Mouse (Mus musculus) cerebral cortex, adult 2 months (tissue): ENCODE measurements around the gene Gys1.

Source experiments
- WGBS: fragments of 180-500 bp; shearing (Covaris S2); methylation state at CpG from one replicate; pipeline ENCODE4 v1.1.7; 2018; 5-methylcytosine and 5-hydroxymethylcytosine counted together

The Gys1 gene

GRCm38 (mm10) chr7:45457204-45458060 lies 22.8 kb downstream of the Gys1 start:
- WGBS = 38% methylated on average over 10 of the region's 10 CpGs

GRCm38 (mm10) chr7:45458748-45459563 lies 24.3 kb downstream of the Gys1 start:
- WGBS = 1% methylated on average over 43 of the region's 43 CpGs

DNA sequence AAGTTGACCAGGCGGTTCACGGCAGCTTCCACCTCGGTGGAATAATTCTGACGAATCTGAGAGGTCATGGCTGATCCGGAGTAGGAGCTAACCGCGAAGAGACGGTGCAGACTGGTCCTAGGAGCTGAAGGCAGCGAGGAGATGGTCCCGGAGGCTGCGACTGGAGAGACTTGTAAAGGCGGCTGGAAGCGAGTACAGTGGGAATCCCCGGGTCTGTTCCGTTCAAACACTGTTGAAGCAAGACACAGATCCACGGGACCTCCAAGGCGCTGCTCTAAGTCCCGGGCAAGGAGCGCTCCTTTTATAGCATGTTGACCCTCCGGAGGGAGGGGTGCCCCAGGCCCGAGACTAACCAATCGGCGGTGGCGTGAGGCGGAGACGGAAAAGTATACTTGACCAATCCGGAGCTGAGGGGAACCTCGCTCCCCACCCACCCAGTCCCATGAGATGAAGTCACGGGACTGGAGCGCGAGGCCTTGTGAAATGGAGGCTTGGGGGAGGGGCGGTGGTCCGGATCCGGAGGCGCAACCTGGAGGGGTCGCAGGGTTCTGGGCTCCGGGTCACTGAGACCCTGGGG lies 25.0 kb downstream of the Gys1 start, which contains the start of gene Ftl1:
Ftl1 (minus strand) TSS at position 321 of the 577 bp plus-strand sequence.
- 1% methylated on average over 34 of the region's 37 CpGs for WGBS

DNA sequence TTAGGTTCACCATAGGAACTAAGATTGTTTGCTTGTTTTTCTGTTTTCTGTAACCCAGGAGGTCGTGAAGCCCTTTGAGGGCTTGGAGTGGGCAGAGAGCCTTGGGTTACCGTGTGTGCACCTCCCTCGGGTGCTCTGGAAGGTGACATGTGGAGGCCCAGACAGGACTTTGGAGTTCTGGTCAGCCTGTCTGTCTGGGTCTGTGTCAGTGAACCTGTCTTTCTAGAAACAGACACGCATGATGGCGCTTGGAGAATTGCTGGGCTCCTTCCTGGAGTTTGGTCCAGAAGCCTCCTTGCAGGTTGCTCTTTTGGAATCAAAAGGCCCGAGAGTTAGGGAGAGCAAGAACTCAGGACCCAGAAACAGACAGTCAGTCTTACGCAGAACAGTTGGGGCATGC lies 25.7 kb downstream of the Gys1 start:
- WGBS = 66% methylated on average over 7 of the region's 7 CpGs

DNA sequence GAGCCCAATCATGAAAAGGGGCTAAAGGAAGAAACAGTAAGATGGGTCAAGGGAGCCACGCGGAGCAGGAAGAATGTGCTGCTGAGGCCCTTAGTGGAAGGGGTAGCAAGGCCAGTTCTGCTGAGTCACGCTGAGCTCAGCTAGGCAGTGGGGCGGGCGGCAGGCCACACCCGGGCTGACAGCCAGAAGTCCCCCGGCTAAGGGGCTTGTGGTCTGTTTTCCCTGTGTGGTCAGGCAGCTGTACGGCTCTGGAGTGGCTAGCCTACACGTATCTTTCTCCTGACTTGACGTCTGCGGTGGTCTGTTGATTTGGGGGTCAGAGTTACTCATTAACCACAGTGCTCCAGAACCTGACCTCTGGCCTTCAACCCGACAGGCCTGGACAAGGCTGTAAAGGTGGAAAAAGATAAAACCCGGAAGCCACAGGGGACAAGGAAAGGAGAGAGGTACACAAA lies 26.2 kb downstream of the Gys1 start:
- 40% methylated on average over 13 of the region's 13 CpGs for WGBS

GRCm38 (mm10) chr7:45461326-45461725 lies 26.7 kb downstream of the Gys1 start:
- 69% methylated on average over 5 of the region's 5 CpGs for WGBS

- WGBS = 83% methylated on average over 4 of the region's 4 CpGs
Measured at GRCm38 (mm10) chr7:45461781-45462180, 27.1 kb downstream of the Gys1 start.

GRCm38 (mm10) chr7:45462325-45462724 lies 27.7 kb downstream of the Gys1 start:
- 86% methylated on average over 4 of the region's 4 CpGs for WGBS

GRCm38 (mm10) chr7:45462868-45463267 lies 28.2 kb downstream of the Gys1 start:
- WGBS = 79% methylated on average over 4 of the region's 4 CpGs

DNA sequence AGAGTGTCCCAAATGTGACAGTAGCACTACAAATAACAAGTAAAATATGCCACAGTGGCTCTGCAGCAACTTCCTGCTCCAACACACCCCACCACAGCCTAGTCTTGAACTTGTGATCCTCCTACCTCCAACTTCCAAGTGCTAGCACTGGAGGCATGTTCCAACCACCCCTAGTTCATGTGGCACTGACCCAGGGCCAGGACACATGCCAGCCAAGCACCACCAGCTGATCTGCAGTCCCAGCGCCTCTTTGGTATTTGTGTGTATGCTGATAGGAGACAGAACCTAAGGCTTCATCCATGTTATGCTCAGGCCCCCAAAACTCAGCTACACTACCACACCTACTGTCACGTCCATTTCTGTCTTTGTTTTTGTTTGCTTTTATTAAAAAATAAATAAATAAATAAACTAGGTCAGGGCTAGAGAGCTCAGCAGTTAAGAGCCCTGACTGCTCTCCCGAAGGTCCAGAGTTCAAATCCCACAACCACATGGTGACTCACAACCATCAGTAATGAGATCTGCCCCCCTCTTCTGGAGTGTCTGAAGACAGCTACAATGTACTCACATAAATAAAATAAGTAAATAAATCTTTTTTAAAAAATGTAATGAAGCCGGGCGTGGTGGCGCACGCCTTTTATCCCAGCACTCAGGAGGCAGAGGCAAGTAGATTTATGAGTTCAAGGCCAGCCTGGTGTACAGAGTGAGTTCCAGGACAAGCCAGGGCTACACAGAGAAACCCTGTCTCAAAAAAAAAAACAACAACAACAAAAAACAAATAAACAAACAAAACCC lies 29.5 kb downstream of the Gys1 start:
- WGBS = 91% methylated on average over 7 of the region's 7 CpGs

DNA sequence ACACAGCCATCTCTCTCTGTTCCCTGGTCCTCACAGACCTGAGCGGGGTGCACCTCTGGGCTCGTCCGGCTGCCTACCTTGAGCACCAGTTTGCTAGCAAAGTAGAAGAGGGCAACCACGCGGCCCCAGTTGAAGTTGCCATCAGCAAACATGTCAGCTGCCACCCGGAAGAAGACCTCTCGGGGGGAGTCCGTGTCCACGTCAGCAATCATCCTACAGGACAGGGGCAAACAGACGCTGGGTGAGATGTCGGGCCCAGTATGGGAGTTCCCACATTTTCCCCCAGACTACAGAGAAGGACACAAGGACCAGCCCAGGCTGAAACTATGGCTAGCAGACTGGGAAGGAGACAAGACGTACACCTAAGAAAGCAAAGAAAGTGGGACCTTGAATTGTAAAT lies 30.5 kb downstream of the Gys1 start:
- 95% methylated on average over 12 of the region's 12 CpGs for WGBS

- WGBS = 58% methylated on average over 9 of the region's 9 CpGs
Measured at GRCm38 (mm10) chr7:45465549-45465948, 30.9 kb downstream of the Gys1 start.

DNA sequence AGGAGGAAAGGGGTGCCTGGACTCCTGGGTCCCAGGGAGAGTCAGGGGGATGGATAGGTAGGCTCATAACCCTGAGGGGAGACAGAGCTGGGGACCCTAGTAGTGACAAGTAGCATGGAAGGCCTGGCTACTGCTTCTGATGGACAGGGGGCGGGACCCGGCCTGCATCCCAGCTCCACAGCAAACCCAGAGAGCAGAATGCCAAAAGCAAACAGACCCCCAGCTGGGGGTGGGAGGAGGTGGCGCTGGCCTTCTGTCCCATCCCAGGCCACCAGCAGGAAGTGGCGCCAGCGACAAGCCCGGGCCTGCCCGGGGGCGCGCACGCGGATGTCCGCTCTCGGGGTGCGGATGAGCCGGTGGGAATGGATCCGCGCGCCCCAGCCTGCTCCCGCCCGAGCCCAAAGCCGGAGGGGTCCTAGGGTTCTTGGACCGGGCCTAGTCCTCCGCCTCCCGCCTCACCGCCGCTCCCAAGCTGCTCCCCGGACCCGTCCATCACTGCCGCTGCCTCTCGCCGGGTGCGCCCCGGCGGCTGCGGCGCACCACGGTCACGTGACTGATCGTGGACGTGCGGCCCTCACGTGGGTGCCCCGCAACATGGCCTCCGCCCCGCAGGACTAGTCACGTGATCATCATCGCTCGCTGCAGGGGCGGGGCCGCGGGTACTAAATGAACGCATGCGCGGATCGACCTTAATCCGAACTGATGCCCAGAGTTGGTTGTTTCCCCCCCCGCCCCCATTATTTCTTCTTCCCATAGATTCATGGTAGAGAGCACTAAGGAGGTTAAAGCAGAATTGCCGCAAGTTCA lies 31.8 kb downstream of the Gys1 start, which contains the start of gene Bax:
Bax (minus strand) TSS at position 616 of the 807 bp plus-strand sequence.
- WGBS = under 1% methylated on average over 58 of the region's 58 CpGs

GRCm38 (mm10) chr7:45467090-45467670 lies 32.5 kb downstream of the Gys1 start:
- WGBS = 35% methylated on average over 7 of the region's 7 CpGs

DNA sequence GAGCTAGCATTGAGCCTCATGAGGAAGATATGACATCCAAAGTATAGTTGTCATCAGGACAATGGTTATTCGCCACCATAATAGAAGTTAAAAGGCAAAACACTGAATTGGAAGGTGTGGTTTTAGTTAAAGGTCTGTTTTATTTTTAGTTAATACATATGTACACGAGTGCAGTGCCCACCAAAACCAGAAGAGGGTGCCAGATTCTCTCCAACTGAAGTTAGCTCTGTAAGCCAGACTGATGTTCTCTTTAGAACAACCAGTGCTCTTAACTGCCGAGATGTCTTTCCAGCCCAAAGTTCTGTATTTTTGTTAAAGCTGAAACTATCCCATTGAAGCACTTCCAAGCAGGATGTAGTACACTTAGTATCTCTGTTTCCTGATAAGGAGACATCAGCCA lies 36.2 kb downstream of the Gys1 start:
- WGBS = 5% methylated on average over 3 of the region's 3 CpGs

DNA sequence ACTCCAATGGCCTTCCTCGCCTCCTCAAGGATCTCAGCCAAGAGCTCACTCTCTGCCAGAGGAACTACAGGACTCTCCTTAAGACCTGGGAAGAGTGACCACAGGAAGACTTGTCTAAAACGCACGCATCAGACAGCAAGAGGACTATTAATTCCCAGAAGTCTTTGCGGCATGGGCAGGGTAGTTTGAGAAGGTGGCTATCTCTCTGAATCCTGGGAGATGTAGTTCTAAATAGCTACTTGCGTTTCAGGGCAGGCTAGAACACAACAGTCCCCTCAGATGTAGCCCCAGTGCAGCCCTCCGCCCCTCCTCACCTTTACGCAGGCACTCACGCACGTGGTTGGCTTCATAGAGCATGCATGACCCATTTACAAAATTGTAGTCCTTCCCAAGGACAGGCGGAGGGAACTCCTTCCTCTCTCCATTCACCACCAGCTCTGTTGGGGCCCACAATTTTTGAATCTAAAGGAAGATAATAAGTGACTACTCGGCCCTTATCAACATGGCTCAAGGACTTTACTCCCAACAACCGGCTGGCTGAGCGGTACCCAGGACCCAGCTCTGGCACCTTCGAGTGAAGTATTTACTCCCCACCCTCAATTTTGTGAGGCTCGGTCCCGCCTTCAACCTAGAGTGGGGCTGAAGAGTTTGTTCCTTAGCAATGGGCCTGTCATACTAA lies 40.8 kb downstream of the Gys1 start:
- 82% methylated on average over 16 of the region's 16 CpGs for WGBS

DNA sequence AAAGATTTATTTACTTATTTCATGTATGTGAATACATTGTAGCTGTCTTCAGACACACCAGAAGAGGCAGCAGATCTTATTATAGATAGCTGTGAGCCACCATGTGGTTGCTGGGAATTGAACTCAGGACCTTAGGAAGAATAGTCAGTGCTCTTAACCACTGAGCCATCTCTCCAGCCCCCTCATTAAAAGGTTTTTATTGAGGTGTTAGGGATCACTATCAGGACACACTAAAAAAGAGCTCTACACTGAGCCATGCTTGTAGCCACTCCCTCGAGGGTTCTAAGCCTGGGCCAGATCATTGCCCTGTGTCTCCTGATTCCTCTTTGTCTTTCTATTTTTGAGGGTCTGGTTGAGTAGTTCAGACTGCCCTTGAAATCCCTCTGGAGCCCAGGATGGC lies 41.8 kb downstream of the Gys1 start:
- 56% methylated on average over 1 of the region's 1 CpGs for WGBS

DNA sequence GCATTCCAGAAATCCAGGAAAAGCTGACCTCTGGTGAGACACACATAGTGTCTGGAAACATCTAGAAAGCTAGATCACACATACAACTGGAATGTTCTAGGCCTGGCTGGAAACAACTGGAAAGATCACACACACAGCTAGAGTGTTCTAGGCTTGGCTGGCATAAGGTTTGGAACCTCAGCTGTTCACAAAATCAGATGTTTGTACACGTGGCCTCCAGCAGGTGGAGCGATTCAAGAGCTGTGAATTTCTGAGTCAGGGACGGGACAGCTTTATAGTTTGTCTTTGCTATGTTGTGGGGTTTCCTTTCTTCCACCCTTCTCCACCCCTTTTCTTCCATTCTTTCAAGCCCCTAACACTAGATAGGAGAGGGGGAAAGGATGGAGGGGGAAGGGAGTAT lies 42.4 kb downstream of the Gys1 start:
- 2% methylated on average over 3 of the region's 3 CpGs for WGBS

DNA sequence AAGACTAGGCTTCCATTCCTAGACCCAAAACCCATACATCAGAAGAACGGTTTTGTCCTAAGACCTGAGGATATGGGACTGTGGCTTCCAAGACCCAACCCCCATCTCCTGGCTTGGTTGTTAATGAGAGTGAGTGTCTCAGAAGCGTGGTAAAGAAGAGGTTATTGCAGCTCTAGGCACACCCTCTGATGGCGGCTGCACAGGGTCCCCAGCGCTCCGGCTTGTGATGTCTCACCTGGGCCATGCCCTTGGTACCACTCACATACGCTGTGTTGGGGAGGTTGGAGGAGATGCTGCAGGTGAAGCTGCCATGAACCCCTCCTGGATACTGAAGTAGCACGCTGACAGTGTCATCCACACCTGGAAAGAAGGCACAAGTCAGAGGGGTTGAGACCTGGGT lies 44.1 kb downstream of the Gys1 start:
- 93% methylated on average over 7 of the region's 7 CpGs for WGBS

DNA sequence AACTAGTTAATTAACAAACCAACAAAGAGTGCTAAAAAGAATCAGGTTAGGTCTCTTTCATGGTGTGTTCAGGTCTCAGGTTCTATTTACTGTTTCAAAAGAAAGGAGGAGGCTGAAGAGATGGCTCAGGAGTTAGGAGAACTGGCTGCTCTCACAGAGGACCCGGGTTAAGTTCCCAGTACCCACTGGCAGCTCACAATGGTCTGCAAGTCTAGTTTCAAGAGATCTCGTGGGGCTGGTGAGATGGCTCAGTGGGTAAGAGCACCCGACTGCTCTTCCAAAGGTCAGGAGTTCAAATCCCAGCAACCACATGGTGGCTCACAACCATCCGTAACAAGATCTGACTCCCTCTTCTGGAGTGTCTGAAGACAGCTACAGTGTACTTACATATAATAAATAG lies 45.7 kb downstream of the Gys1 start:
- 87% methylated on average over 4 of the region's 4 CpGs for WGBS
